Mouse (Mus musculus) liver, embryonic 14.5 days (tissue): Measurements from ENCODE around the gene Oog1.
"Not testable (repeated sequence)": the region's sequence is repeated elsewhere in the genome, so short reads cannot be mapped to it uniquely, and the experiment has no call there.

Experiments
- CTCF ChIP-seq: IDR thresholded peaks from 2 replicates; pipeline ENCODE4 v1.5.1; 2016; ENCODE audit warnings: antibody characterized with exemption, low read depth, control low read depth
- EP300 ChIP-seq: IDR thresholded peaks from 2 replicates; pipeline ENCODE4 v1.6.1; 2016; ENCODE audit warnings: antibody characterized with exemption, low read depth

DNA sequence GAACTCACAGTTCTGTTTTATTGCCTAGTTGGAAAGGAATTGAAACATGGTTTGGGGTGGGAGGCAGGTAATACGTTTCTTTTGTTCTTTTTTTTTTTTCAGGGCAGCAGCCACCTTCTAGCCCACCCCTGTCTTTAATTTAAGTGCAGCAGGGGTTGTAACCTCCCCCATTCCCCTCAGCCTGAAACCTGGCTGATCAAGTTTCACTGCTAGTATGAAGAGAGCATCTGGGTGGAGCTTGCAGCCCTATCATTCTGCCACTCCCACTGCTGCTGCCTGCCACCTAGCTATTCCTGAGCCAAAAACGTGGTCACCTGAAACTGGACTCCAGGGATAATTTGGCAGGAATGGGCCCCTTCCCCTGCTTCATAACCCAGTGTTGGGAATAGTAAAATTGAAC is 1.1 kb upstream of the Oog1 start:
- not testable (repeated sequence) for TF ChIP-seq CTCF, EP300
